Mouse (Mus musculus) midbrain, embryonic 10.5 days (tissue): Measurements from ENCODE around the gene Hp. TPM values are rescaled to one million over a fixed set of nuclear protein-coding genes. Genes with fewer than 3 reads are reported as not detected.

Source experiments
- DNase-seq: peaks from one replicate; pipeline ENCODE4 v3.0.0-alpha.2; 2017; ENCODE audit warnings: low spot score
- H3K27ac ChIP-seq: fragments of 300-500 bp; sonication (generic); replicated peaks from 2 replicates; pipeline ENCODE4 v1.5.1; 2016; ENCODE audit warnings: mild to moderate bottlenecking
- H3K27me3 ChIP-seq: fragments of 300-500 bp; sonication (generic); 2 replicates; pipeline ENCODE4 v1.6.1; 2016; ENCODE audit warnings: low read depth, mild to moderate bottlenecking; ENCODE audit not compliant: poor library complexity, severe bottlenecking
- H3K36me3 ChIP-seq: fragments of 300-500 bp; sonication (generic); 2 replicates; pipeline ENCODE4 v1.6.1; 2016; ENCODE audit warnings: mild to moderate bottlenecking, moderate library complexity
- H3K4me1 ChIP-seq: fragments of 300-500 bp; sonication (generic); 2 replicates; pipeline ENCODE4 v1.6.1; 2016
- H3K4me3 ChIP-seq: fragments of 300-500 bp; sonication (generic); 2 replicates; pipeline ENCODE4 v1.5.1; 2016; ENCODE audit warnings: mild to moderate bottlenecking, moderate library complexity
- H3K9me3 ChIP-seq: fragments of 300-500 bp; sonication (generic); replicated peaks from 2 replicates; pipeline ENCODE4 v1.6.1; 2016; ENCODE audit warnings: mild to moderate bottlenecking
- WGBS: fragments of 180-500 bp; shearing (Covaris S2); methylation state at CpG from one replicate; pipeline ENCODE4 v1.1.7; 2016; 5-methylcytosine and 5-hydroxymethylcytosine counted together
- polyA plus RNA-seq: library from polyadenylated mRNA; unstranded; fragments of >200 nt; fragmentation: Nextera tagmentation; extraction: Ambion mirVana; gene quantifications from 2 replicates; pipeline ENCODE4 v1.2.1, GENCODE M21; 2016

Gene Hp
- polyA plus RNA-seq, 1 experiment from 2014 or later, result 0.57 TPM

DNA sequence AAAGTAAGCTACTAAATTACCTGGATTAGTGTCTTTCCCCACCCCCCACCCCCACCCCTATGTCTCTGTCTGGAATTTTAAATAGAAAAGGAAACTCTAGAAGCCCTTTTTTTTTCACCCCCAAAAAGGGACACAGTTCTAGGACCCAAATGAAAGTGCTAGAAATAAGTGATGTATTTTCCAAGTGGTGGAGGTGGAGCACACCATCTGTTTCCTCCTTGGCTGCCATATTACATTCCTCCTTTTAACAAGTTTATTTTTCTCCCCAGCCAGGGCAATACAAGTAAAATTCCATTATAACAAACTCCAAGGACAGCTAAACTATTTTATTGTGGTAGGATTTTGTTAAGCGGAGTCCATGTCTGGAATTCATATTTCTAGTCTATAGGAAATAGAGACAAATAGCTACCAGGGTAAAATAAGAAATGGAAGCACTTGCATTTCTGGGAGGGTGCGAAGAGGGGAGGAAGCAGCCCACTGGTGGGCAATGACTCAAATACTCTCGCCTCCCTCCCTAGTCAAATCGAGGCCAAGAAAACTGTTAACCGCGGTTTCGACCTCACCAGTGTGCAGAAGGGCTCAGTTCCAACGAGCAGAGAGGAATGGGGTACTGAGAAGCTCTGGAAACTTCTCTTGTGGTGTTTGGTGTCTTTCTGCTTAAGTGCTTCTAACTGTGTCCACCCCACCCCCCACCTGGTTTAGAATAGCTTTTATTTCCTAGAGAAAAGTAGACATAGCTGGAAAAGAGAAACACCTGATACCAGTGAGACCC lies 36.0 kb downstream of the Hp start:
- H3K27me3 ChIP-seq, result no peaks in the 10 kb centered on the region
- H3K4me3 ChIP-seq, result no peak overlapping the region
- H3K27ac ChIP-seq, result no peak overlapping the region
- no peaks in the 10 kb centered on the region for H3K9me3 ChIP-seq
- H3K4me1 ChIP-seq, result no peaks in the 10 kb centered on the region
- H3K36me3 ChIP-seq, result peaks cover 24% of the 10 kb centered on the region
- DNase-seq, result no peak
- WGBS, result 86% methylated on average over 8 of the region's 8 CpGs

DNA sequence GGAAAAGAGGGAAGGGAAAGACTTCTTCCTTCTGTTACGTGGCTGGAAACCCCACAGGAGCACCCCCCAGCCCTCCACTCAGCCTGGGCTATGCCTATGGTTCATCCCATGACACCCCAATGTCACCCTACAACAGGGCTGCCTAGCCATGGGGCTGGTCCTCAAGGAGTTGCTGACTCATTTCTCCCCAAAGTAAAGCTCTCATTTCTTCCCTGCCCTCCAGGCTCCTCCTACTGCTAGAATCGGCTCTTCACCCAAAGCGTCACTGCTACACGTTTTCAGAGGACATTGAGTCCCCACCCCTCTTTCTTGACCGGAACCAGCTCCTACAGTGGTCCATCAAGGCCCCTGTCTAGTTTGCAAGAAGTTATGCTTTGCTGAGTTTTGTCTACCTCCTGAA lies 36.8 kb downstream of the Hp start:
- no peak for DNase-seq
- 69% methylated on average over 5 of the region's 5 CpGs for WGBS
- Histone ChIP-seq H3K27me3 (no peaks in the 10 kb centered on the region), H3K27ac (no peak overlapping the region), H3K4me1 (no peaks in the 10 kb centered on the region), H3K4me3 (no peak overlapping the region), H3K9me3 (no peaks in the 10 kb centered on the region), H3K36me3 (peaks cover 17% of the 10 kb centered on the region)

DNA sequence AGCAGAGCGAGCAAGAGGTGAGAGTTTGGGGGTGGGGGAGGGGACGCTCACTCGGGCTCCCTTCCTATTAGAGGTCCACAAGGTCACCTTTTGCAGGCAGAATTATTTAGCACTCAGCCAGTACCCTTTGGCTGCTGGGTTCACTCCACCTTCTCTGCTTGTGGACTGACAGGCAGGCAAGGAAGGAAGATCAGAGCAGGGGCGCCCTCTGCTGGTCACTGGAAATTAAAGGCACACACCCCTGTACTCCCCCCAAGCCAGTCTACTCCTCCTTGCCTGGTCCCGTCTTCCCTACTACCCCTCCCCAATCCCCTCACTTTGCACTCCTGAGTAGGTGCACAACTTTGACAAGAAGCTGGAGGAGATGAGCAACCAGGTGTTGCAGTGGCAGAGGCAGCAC lies 42.3 kb downstream of the Hp start:
- Histone ChIP-seq H3K36me3 (no peaks in the 10 kb centered on the region), H3K4me3 (peak overlapping the region; percentile 29), H3K4me1 (peaks cover 9% of the 10 kb centered on the region), H3K27me3 (no peaks in the 10 kb centered on the region), H3K9me3 (no peaks in the 10 kb centered on the region), H3K27ac (0 out of 2 replicates have a peak overlapping the region, but pooled peaks have one; percentile 42)
- peak; percentile 83 for DNase-seq
- WGBS, result 3% methylated on average over 5 of the region's 5 CpGs

DNA sequence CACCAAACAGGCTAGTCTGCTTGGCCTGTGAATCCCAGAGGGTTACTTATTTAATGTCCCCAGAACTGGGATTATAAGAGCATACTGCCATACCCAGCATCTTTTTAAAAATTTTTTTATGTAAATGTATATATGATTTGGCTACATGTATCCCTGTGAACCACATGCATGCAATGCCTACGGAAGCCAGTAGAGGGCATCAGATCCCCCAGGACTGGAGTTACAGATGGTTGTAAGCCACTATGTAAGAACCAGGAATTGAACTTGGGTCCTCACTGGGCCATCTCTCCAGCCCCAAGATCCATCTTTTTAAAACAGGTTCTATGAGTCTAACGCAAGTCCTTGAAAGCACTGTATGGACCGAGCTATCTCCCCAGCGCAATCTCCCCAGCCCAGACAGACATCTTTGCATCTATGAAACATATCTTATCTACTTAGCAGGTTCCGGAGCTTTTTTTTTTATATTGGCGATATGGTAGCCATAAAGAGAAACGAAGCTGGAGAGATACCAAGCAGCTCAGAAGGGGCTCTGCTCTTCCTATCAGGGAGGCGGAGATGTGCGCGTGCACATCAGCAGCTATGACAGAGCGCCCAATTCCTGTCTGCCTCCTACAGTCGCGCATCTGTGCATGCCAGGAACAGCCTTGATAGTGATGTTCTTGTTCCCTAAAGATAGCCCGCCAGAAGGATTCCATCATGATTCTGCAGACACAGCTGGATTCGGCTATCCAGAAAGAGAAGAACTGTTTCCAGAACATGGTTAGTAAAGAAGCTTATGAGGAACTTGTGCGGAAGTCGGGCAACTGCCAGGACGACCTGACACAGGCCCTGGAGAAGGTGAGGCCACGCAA lies 43.6 kb downstream of the Hp start:
- no peaks in the 10 kb centered on the region for H3K9me3 ChIP-seq
- no peaks in the 10 kb centered on the region for H3K36me3 ChIP-seq
- no peaks in the 10 kb centered on the region for H3K27me3 ChIP-seq
- H3K4me3 ChIP-seq, result no peak overlapping the region
- H3K4me1 ChIP-seq, result peaks cover 17% of the 10 kb centered on the region
- 89% methylated on average over 19 of the region's 19 CpGs for WGBS
- peak; percentile 30 for DNase-seq
- no peak overlapping the region for H3K27ac ChIP-seq

Other genes starting within 250 kb of the Hp start
- gene Pmfbp1, start 85.1 kb downstream of the Hp start, polyA plus RNA-seq, result 0.79 and 2.5 TPM in 2 replicates
- gene Dhx38, start 13.3 kb downstream of the Hp start, polyA plus RNA-seq, result 32.0 and 35.5 TPM in 2 replicates
- gene Txnl4b, start 13.3 kb downstream of the Hp start, polyA plus RNA-seq, result 30.5 and 35.4 TPM in 2 replicates
- 45.7 and 48.8 TPM in 2 replicates for gene Dhodh, start 29.5 kb upstream of the Hp start, polyA plus RNA-seq
- gene Pkd1l3, start 35.3 kb upstream of the Hp start, polyA plus RNA-seq, result 0.17 and 0.25 TPM in 2 replicates
- gene Ist1, start 114.1 kb upstream of the Hp start, polyA plus RNA-seq, result 143 and 156 TPM in 2 replicates
- gene Zfp821, start 126.4 kb upstream of the Hp start, polyA plus RNA-seq, result 37.7 and 42.8 TPM in 2 replicates
- gene Atxn1l, start 158.6 kb upstream of the Hp start, polyA plus RNA-seq, result 6.3 and 8.1 TPM in 2 replicates
- gene Ap1g1, start 199.4 kb upstream of the Hp start, polyA plus RNA-seq, result 47.1 and 50.6 TPM in 2 replicates